Mouse (Mus musculus) CH12.LX (cell line): ENCODE results near the gene Tnfaip8l1. TPM values are rescaled to one million over a fixed set of nuclear protein-coding genes. Genes with fewer than 3 reads are reported as not detected.

Experiments
- DNase-seq: peaks from one replicate; pipeline ENCODE4 v3.0.0-alpha.2; 2013; ENCODE audit errors: extremely low read depth
- H3K27ac ChIP-seq: 2 replicates; pipeline ENCODE4 v1.5.1; 2012; ENCODE audit warnings: low read depth, mild to moderate bottlenecking, control low read depth, moderate library complexity; ENCODE audit not compliant: insufficient read depth
- H3K27me3 ChIP-seq: replicated peaks from 2 replicates; pipeline ENCODE3; 2012; ENCODE audit warnings: inconsistent platforms
- H3K36me3 ChIP-seq, 2 experiments: replicated peaks in 1 of 2; 2 replicates each; pipeline versions ENCODE3 to v1.6.1; 2012; ENCODE audit warnings: inconsistent platforms in 1 of 2, low read length in 1 of 2, mild to moderate bottlenecking in 1 of 2, mixed read lengths in 1 of 2, moderate library complexity in 1 of 2; ENCODE audit not compliant: control insufficient read depth in 1 of 2, insufficient read depth in 1 of 2
- H3K4me1 ChIP-seq, 2 experiments: 2 replicates each; pipeline ENCODE4 v1.6.1; 2012; ENCODE audit warnings: inconsistent platforms in 1 of 2, moderate library complexity in 1 of 2; ENCODE audit not compliant: insufficient read depth in 2 of 2, control insufficient read depth in 1 of 2
- H3K4me2 ChIP-seq: 2 replicates; pipeline ENCODE4 v1.6.1; 2012; ENCODE audit warnings: low read depth, mild to moderate bottlenecking, control low read depth; ENCODE audit not compliant: poor library complexity, insufficient read depth, severe bottlenecking
- H3K4me3 ChIP-seq, 3 experiments: fragments of 150-350 bp in 1 of 3; sonication (generic) in 1 of 3; replicated peaks in 1 of 3; 2 replicates each; pipeline versions ENCODE3 to v1.5.1; 2011 to 2012; ENCODE audit warnings: low read depth in 2 of 3, low read length in 2 of 3, mild to moderate bottlenecking in 2 of 3, moderate library complexity in 2 of 3, control low read depth in 1 of 3, improper control_type of control experiment in 1 of 3, inconsistent platforms in 1 of 3, mixed read lengths in 1 of 3; ENCODE audit not compliant: poor library complexity in 1 of 3
- H3K79me2 ChIP-seq: replicated peaks from 2 replicates; pipeline ENCODE4 v1.6.1; 2012; ENCODE audit warnings: mild to moderate bottlenecking, moderate library complexity; ENCODE audit not compliant: control insufficient read depth, poor library complexity, insufficient read depth, severe bottlenecking; ENCODE audit errors: extremely low read depth
- H3K9ac ChIP-seq: 2 replicates; pipeline ENCODE4 v1.6.1; 2012; ENCODE audit warnings: low read depth, mild to moderate bottlenecking, control low read depth, moderate library complexity; ENCODE audit not compliant: insufficient read depth
- H3K9me3 ChIP-seq: replicated peaks from 2 replicates; pipeline ENCODE3; 2012; ENCODE audit warnings: low read length, inconsistent platforms, mixed read lengths
- CHD1 ChIP-seq: IDR thresholded peaks from 2 replicates; pipeline ENCODE4 v1.6.1; 2012; ENCODE audit warnings: low read depth, low read length, improper control_type of control experiment, inconsistent platforms
- CHD2 ChIP-seq: IDR thresholded peaks from 2 replicates; pipeline ENCODE4 v1.6.1; 2011; ENCODE audit warnings: low read length, improper control_type of control experiment
- CTCF ChIP-seq, 2 experiments: IDR thresholded peaks in 1 of 2; conservative IDR thresholded peaks in 1 of 2; 2 replicates each; pipeline ENCODE4 v1.5.1; 2011 to 2012; ENCODE audit warnings: low read depth in 2 of 2, low read length in 2 of 2, improper control_type of control experiment in 1 of 2, inconsistent platforms in 1 of 2, mild to moderate bottlenecking in 1 of 2, moderate library complexity in 1 of 2
- E2F4 ChIP-seq: IDR thresholded peaks from 2 replicates; pipeline ENCODE4 v1.6.1; 2011; ENCODE audit warnings: low read depth, low read length, improper control_type of control experiment; ENCODE audit not compliant: insufficient replicate concordance
- ELF1 ChIP-seq: IDR thresholded peaks from 2 replicates; pipeline ENCODE4 v1.6.1; 2014; ENCODE audit warnings: low read depth, mild to moderate bottlenecking, inconsistent platforms, low read length, improper control_type of control experiment
- EP300 ChIP-seq: IDR thresholded peaks from 2 replicates; pipeline ENCODE4 v1.6.1; 2011; ENCODE audit warnings: low read length, improper control_type of control experiment
- JUND ChIP-seq: conservative IDR thresholded peaks from 2 replicates; pipeline ENCODE4 v1.6.1; 2011; ENCODE audit warnings: low read depth, low read length, improper control_type of control experiment
- KAT2A ChIP-seq: IDR thresholded peaks from 2 replicates; pipeline ENCODE4 v1.6.1; 2012; ENCODE audit warnings: low read length, improper control_type of control experiment, inconsistent platforms; ENCODE audit not compliant: insufficient replicate concordance
- MAFK ChIP-seq: IDR thresholded peaks from 2 replicates; pipeline ENCODE4 v1.6.1; 2011; ENCODE audit warnings: low read length, improper control_type of control experiment; ENCODE audit not compliant: insufficient replicate concordance
- MEF2A ChIP-seq: IDR thresholded peaks from 2 replicates; pipeline ENCODE4 v1.6.1; 2014; ENCODE audit warnings: low read depth, mild to moderate bottlenecking, inconsistent platforms, low read length, improper control_type of control experiment, borderline replicate concordance
- MXI1 ChIP-seq: IDR thresholded peaks from 2 replicates; pipeline ENCODE4 v1.6.1; 2011; ENCODE audit warnings: mild to moderate bottlenecking, low read depth, low read length, improper control_type of control experiment
- NELFE ChIP-seq: IDR thresholded peaks from 2 replicates; pipeline ENCODE4 v1.6.1; 2011; ENCODE audit warnings: low read depth, low read length, improper control_type of control experiment
- NRF1 ChIP-seq: IDR thresholded peaks from 2 replicates; pipeline ENCODE4 v1.6.1; 2014; ENCODE audit warnings: low read depth, mild to moderate bottlenecking, inconsistent platforms, low read length, improper control_type of control experiment, moderate library complexity
- RAD21 ChIP-seq: IDR thresholded peaks from 2 replicates; pipeline ENCODE4 v1.6.1; 2011; ENCODE audit warnings: low read depth, mild to moderate bottlenecking, low read length, improper control_type of control experiment, moderate library complexity
- SMC3 ChIP-seq: IDR thresholded peaks from 2 replicates; pipeline ENCODE4 v1.6.1; 2011; ENCODE audit warnings: low read depth, low read length, improper control_type of control experiment
- UBTF ChIP-seq: IDR thresholded peaks from 2 replicates; pipeline ENCODE4 v1.6.1; 2012; ENCODE audit warnings: low read depth, mild to moderate bottlenecking, inconsistent platforms, low read length, improper control_type of control experiment, moderate library complexity
- USF1 ChIP-seq: IDR thresholded peaks from 2 replicates; pipeline ENCODE4 v1.6.1; 2014; ENCODE audit warnings: low read depth, mild to moderate bottlenecking, inconsistent platforms, low read length, improper control_type of control experiment
- ZKSCAN1 ChIP-seq: IDR thresholded peaks from 2 replicates; pipeline ENCODE4 v1.6.1; 2012; ENCODE audit warnings: low read depth, inconsistent platforms, low read length, improper control_type of control experiment, borderline replicate concordance
- dilution Hi-C: fragments of 300-500 bp; cut with MboI; formaldehyde crosslinking; loops from 2 replicates; pipeline ENCODE4 v1.14.3; 2020; ENCODE audit warnings: low sequenced_read_pairs; ENCODE audit not compliant: extremely low pct_unique_long_range_greater_than_20kb, extremely low pct_ligation_motif_present
- in situ Hi-C: fragments of 300-500 bp; cut with MboI; formaldehyde crosslinking; loops from 3 replicates; pipeline ENCODE4 v1.14.3; 2019; ENCODE audit warnings: low sequenced_read_pairs, low pct_ligation_motif_present, low pct_unique_long_range_greater_than_20kb, mixed read lengths
- polyA plus RNA-seq: library from polyadenylated mRNA; unstranded; fragments of >175 nt; gene quantifications from 2 replicates; pipeline ENCODE4 v1.2.1, GENCODE M21; 2012; ENCODE audit warnings: low read depth; ENCODE audit not compliant: insufficient read length
- total RNA-seq, 2 experiments: library from RNA; depleted of rRNA; stranded (reverse); fragments of 300-350 nt in 1 of 2; fragments of >200 nt in 1 of 2; gene quantifications; 2 replicates each; pipeline ENCODE4 v1.2.3; 2012 to 2014

Gene Tnfaip8l1
- total and polyA plus RNA-seq, 3 experiments, result 1.9 to 2.4 (median 2.0) TPM

DNA sequence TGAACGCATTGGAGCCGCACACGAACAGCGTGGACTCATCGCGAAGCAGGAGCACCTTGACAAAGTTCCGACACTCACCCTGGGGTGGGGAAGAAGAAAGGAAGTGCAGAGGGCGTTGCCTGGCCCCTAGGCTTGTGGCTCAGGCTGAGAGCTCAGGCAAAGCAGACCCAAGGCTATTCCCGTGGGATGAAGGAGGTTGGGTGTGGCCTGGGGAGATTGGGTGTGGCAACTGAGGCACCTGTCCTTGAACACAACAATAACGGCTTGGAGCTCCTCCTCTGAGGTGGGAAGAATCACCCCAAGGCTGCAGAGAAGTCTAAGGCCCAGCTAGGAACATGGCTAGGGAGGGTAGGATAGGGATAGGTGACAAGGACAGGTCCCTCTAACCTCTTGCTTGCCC lies 31.1 kb upstream of the Tnfaip8l1 start:
- dilution Hi-C loops (no loop called here), in situ Hi-C loops (loop anchor here (5.0 kb wide), 1 partner anchor 131 kb away; no protein-coding TSS in a partner anchor)
- Histone ChIP-seq H3K9me3 (peaks cover 3% of the 10 kb centered on the region), H3K9ac (no peak overlapping the region), H3K4me2 (no peak overlapping the region), H3K79me2 (no peaks in the 10 kb centered on the region), H3K27me3 (peaks cover 14% of the 10 kb centered on the region), H3K27ac (no peak overlapping the region), H3K36me3 (peaks cover 0 to 28% of the 10 kb centered on the region in 2 experiments), H3K4me3 (no peak overlapping the region)
- no peak for DNase-seq
- no peak for TF ChIP-seq MEF2A
- no peak for TF ChIP-seq SMC3
- TF ChIP-seq MAFK, result no peak
- no peak for TF ChIP-seq CHD1
- TF ChIP-seq MXI1, result no peak
- TF ChIP-seq CHD2, result no peak
- no peak for TF ChIP-seq USF1
- TF ChIP-seq NRF1, result no peak
- no peak for TF ChIP-seq EP300
- TF ChIP-seq ZKSCAN1, result no peak
- TF ChIP-seq UBTF, result no peak
- TF ChIP-seq CTCF (conservative IDR thresholded peaks at IDR 0.05 in 1 of 2, IDR thresholded peaks at IDR 0.05 in 1 of 2; ENCODE audit: low read depth in 2 of 2, low read length in 2 of 2), result no peak
- no peak for TF ChIP-seq ELF1
- TF ChIP-seq, all 38 proteins: peak for 0
- peaks cover 3 to 33% of the 10 kb centered on the region in 2 experiments; a peak in 3 of 4 replicates for H3K4me1 ChIP-seq

- Histone ChIP-seq H3K4me1 (peaks cover 3 to 34% of the 10 kb centered on the region in 2 experiments; a peak in 3 of 4 replicates), H3K9me3 (peaks cover 3% of the 10 kb centered on the region), H3K27me3 (peaks cover 20% of the 10 kb centered on the region), H3K79me2 (no peaks in the 10 kb centered on the region), H3K36me3 (peaks cover 0 to 25% of the 10 kb centered on the region in 2 experiments), H3K4me2 (no peak overlapping the region), H3K27ac (no peak overlapping the region), H3K9ac (no peak overlapping the region), H3K4me3 (no peak overlapping the region)
- TF ChIP-seq KAT2A (no peak), RAD21 (peak; percentile 9), E2F4 (no peak), CTCF (conservative IDR thresholded peaks at IDR 0.05 in 1 of 2, IDR thresholded peaks at IDR 0.05 in 1 of 2; ENCODE audit: low read depth in 2 of 2, low read length in 2 of 2) (peak; percentile 45 to 74; a peak in 3 of 4 replicates), CHD2 (no peak), JUND (no peak), SMC3 (peak; percentile 63), MEF2A (no peak), NELFE (no peak)
- in situ Hi-C loops (loop anchor here (5.0 kb wide), 1 partner anchor 130 kb away; no protein-coding TSS in a partner anchor), dilution Hi-C loops (no loop called here)
- DNase-seq, result peak; percentile 72
These were observed 30.5 kb upstream of the Tnfaip8l1 start for GRCm38 (mm10) chr17:56131814-56132213.
